Mouse (Mus musculus) lung, adult 2 months (tissue): ENCODE results near the gene Snx32.

Experiments
- CTCF ChIP-seq: fragments of 200-500 bp; IDR thresholded peaks from 2 replicates; pipeline ENCODE4 v1.5.1; 2011; ENCODE audit warnings: mild to moderate bottlenecking, low read length, control low read depth; ENCODE audit not compliant: insufficient read depth
- POLR2A ChIP-seq: fragments of 200-500 bp; IDR thresholded peaks from 2 replicates; pipeline ENCODE4 v1.6.1; 2011; ENCODE audit warnings: low read depth, mild to moderate bottlenecking, control low read depth, low read length, borderline replicate concordance; ENCODE audit errors: extremely low read depth

DNA sequence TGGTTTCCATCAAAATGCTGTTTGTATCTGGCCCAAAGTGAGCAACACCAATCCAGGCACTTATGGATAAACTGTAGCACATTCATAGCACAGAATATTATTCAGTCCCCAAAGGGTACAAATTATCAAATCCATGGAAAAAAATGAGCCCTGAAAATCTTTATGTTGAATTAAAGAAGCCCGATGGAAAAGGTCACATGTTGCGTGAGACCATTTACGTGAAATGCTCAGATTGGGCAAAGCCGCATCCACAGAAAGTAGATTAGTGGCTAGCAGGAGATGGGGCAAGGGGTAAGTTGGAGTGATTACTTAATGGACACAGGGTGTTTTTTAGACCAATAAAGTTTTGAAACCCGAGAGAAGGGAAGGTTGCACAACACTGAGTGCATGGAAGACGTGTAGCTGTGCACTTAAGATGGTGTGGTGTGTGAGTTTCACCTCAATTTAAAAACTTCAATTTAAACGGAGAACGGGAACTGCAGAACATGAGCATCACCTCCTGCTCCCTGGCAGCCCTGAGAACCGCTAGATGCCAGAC is 65.9 kb downstream of the Snx32 start:
- no peak for TF ChIP-seq CTCF
- TF ChIP-seq POLR2A: no peak
